Mouse (Mus musculus): ENCODE measurements around the gene Cybc1.

The Cybc1 gene

DNA sequence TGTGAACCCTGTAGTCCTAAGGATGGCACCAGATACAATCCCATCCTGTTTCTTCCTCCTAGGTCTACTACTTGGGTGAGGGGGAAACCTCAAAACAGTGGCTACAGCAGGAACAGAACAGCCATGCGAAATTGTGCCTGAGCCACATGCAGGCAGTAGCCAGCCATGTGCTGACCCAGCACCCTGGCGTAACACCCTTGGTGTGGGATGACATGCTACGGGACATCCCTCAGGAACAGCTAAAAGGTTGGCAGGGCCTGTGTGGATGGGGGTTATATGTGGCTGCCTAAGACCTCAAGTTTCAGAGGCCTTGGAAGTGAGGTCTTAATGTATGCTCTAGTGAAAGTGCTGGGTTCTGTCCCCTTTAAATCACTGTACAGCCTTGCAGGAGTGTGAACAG lies 12.3 kb downstream of the Cybc1 start:
- 93% methylated on average over 3 of the region's 3 CpGs for WGBS

DNA sequence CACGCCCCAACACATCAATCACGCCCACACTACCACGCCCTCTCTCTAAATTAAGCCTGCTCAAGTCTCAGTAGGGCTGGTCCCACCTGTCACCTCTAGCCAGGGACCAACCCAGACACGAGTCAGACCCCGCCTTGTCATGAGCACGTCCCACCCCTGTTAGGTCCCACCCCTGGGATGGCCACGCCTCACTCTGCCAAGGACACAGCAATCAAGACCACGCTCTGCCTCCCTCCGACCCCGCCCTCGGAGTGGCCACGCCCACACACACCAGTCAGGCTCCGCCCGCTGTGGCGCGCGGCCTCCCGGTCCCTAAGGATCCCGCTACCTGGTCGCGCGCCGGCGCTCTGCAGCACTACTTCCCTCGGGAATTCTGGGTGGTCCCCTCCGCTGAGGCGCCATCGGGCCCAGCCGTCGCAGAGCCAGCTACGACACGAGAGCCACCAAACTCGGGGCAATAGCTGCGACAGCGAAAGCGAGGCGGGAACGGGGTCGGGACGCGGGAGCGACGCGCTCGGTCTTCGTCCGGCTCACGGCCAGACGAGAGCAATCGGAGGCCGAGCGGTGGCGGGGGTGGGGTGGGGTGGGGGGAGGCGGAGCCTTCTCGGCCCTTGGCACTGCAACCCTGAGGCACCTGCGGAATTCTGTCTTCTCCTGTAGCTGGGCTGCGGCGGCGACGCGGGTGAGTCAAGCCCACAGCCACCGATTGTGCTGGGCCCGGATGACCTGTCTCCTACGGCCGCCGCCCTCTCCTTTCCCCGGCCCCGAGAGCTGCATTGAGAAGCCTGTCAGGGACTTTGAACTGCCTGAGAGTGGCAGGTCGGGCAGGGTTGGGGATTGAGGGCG lies 24.7 kb downstream of the Cybc1 start, which contains the start of the genes Hexdc and Ogfod3:
TSS of gene Hexdc (plus strand) at position 273 of the 846 bp plus-strand sequence.
TSS of gene Ogfod3 (minus strand) at position 551 of the 846 bp plus-strand sequence.
- under 1% methylated on average over 69 of the region's 70 CpGs for WGBS

DNA sequence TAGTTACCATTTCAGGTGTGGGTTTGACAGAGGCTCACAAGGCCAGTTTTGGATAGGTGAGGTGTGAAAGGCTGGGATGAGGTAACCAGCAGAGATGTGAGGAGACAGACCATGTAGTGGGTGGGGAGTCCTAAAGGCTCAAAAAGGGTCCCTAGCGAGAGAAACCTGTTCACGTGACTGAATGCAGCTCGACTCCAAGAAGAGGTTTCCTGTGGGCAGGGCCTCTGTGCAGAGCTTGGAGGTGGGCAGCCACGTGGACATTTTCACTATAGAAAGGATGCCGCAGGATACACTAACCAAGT lies 25.3 kb downstream of the Cybc1 start:
- WGBS = under 1% methylated on average over 5 of the region's 5 CpGs

DNA sequence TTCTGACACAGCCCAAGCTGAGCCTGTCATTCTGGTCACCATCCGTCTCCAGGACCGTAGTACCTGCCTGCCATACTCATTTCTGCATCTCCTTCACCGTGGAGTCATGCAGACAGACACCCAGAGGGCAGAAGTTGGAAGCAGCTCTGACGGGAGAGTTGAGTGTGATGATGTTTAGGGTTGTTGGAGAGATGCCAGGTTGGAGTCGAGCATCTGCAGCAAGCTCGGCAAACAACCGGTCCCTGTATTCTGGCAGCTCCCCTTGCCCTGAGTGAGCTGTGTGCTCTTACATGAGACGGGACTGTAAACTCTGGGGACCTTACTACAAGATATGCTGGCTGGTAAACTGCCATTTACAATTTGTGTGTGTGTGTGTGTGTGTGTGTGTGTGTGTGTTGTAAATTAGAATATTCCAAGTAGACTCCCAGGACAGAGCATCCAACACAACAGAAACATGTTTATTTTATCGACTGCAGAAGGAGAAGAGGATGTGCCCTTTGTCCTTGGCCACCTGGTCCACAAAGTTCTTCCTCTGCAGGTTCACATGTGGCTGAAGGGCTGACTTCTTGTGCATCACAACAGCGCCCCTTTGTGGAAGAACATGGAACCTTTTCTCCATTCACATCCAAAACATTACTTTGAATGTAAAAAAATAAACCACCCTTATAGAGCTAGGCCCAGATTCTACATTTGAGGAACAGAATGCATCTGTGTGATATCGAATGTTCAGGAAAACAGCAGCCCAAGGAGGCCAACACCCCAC lies 27.5 kb downstream of the Cybc1 start:
- WGBS = 43% methylated on average over 11 of the region's 11 CpGs

DNA sequence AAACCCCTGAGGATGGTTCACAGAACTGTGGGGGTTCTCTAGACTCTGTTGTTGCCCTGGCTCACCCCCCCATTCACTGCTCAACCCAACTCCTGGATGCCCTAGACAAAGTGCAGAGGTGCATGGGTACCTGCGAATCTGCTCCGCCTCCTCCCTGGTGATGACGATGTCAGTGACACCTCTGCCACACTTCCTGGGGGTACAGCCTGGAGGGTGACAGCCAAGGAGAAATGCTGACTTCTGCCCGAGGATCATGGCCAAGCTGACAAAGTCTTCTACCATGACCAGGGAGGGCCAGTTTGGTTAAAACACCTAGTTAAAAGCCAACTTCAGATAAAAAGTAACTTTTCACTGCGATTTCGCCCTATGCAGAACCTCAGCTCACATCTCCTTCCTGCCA lies 28.3 kb downstream of the Cybc1 start:
- WGBS = 94% methylated on average over 6 of the region's 6 CpGs

DNA sequence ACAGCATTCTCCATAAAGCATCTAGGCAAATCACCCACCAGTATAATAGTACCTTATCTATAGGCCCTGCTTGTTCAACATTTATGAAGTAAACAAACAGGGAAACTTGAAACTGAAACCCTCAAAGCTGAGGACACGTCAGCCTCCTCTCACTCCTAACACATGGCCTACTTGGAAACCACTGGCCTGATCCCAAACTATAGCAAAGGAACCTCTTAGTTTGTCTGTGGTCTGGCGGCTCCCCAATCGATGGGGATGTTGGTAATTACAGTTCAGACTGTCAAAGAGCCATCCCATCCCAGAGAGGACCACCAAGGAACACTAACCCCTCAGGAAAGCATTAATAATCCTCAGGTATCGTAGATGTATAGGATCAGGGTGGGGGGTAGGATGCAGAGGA lies 29.3 kb downstream of the Cybc1 start:
- WGBS = 84% methylated on average over 4 of the region's 4 CpGs

DNA sequence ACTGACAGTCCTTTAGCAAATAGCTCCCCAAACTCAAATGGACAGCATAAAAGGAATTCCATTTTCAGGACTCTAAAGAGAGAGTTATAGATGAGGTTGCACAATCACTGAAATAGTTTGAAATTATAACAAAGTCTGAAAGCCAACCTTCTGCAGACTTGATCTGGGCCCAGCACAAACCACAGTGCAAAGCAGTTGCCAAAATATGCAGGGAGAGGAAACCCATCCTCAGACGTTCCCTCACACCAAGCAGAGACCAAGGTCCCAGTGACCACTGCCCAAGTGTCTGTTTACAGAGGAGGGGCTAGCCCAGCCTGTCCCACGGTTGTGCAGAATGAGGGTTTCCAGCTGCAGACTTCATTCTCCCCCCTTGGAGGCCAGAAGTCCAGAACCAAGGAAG lies 30.5 kb downstream of the Cybc1 start:
- 74% methylated on average over 2 of the region's 2 CpGs for WGBS

DNA sequence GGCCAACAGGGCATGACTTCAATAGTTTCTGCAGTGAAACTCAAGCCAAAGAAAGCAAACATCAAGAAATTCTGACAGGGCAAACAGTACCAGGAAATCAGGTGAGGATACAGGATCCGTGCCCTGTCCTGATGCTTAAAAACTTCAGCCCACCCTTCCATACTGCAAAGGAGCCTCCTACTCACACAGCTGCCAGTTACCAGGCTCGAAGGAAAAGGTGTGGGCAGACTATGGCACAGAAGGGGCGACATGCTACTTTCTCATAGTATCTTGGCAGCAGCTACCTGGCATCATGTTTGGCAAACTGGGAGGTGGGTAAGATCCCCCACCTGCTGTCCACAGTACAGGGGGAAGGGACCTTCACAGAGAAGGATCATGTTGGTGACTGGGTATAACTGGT lies 35.7 kb downstream of the Cybc1 start:
- WGBS = 56% methylated on average over 3 of the region's 3 CpGs

DNA sequence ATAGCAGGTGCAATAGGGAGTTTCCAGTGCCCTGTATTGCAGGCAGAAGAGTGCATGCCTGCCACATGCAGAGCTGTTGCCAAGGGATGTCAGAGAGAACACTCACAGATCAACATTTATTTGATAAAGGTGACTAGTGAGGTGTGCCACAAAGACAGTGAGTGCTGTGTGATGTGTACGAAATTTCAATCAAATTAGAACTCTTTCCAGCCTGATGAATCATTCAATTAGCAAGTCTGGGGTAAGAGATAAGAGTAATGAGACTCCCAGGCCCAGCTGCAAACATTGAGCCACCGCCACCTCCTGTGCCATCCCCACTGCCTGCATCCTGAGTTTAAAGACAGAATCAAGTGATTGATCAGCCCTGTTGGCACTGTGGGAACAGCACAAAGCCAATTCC lies 36.4 kb downstream of the Cybc1 start:
- 77% methylated on average over 2 of the region's 2 CpGs for WGBS

DNA sequence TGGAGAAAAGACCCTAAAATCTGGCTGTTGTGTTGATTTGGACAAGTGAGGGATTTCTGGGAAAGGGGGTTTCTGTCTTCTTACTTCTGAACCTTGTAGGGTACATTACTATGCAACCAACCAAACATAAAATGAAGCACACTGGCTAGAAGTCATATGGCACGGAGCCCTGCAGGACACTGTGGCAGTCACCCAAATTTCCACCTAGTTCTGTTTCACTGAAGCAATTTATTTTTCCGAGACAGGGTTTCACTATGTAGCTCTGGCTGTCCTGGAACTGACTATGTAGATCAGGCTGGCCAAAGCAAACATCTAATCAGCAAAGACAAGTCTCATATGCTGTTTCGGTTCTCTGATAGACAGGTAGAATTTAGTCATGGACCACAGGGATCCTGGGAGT lies 39.4 kb downstream of the Cybc1 start:
- 82% methylated on average over 3 of the region's 3 CpGs for WGBS

DNA sequence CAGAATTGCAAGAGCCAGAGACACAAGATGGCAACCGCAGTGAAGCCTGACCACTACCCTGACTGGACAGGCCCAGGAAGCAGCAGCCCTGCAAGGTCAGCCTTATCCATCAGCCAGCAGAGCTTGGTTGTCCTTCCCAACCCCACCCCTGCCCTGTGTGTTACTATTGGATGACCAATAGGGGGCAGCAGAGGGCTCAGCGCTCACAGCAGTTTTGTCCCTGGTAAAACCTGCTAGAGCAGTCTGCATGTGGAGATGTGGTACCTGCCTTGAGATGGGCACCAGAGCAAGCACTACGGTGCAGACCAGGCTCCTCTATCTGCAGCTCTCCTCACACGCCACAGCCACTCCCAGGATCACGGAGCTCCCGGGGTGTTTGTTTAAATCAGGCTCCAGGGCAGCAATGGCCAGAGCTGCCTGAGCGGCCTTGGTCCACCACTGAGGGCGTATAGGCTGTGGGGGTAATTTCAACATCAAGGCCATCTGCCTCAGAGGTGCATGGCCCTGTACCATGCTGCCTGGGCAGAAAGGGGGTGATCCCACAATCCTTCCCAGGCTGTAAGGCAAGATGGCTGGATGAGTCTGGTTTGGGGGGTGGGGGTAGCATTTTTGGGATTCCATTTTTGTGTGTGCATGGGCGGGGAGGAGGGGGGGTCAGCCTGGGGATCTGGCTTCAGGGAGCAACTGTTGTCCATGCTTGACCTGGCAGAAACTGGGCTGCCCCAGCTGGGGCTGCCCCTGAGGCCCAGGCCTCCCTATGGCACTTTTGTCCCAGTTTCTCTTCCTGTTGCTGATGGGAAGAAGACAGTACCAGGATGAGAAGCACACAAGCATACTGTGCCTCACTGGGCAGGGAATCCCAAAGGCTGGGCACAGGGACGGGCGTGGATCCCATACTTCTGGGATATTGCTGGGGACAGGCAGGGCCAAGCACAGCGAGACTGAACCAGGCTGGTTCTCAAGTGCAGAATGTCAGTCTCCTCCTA lies 52.5 kb downstream of the Cybc1 start:
- WGBS = 69% methylated on average over 12 of the region's 12 CpGs

DNA sequence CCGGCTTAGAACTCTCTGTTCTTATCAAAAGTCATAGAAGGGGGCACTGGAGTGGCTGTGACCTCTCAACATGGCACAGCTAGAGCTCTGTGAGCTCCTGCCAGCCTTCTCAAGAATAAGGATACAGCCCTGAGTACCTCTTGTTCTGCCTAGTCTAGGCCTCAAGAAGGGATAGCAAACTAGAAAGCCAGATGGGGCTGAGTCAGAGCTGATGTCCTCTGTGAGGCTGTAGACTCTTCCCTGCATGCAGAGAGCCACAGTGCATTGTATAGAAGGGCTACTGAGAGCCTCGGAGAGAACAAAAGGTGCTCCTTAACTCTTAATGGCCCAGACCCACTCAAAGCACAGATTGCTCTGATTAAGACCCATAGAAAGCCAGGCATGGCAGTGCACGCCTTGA lies 54.9 kb downstream of the Cybc1 start:
- 65% methylated on average over 3 of the region's 3 CpGs for WGBS

DNA sequence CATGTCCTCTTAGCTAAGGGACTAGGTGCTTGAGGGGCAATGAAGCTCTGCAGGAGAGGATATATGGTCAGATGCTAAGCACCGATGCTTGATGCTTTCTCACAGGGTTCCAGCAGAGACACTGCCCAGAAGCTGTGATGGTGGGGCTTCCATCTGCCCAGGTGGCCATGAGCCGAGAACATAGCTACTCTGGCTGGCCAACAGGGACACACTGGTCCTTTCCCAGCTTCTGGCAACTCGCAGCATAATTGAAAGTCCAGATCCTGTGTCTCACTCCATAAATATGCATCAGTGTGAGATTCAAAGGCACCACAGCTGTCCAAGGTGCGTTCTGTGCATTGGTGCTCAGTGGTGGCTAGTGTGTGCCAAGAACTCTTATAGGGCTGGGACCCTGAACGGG lies 55.9 kb downstream of the Cybc1 start:
- 62% methylated on average over 5 of the region's 5 CpGs for WGBS

Measured in cerebral cortex, adult 2 months (tissue).